Mouse (Mus musculus): Measurements from ENCODE around the gene Olfr324.

Olfr324 gene

GRCm38 (mm10) chr11:58594814-58595213 is at the start of gene Olfr324:
Gene Olfr324 (plus strand): TSS chr11:58595114.
- no peak for DNase-seq

DNA sequence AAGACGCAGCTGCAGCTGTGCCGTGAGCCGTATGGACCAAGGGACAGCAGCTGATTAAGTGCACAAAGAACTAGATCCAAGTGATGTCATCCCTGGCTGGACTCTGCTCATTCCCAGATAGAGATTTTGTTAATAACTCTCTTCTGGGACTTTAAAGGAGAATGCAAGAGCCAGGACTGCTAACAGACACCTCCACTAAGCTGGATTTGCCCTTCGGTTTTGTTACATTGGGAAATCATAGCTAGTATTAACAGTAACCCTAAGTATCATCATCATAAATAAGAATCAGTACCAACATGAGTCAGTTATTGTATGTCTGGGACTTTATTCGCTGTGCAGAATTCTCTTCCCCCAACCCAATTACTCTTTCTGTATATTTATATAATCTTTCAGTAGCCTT is 48.6 kb upstream of the Olfr324 start, which contains the start of gene Olfr329-ps:
Olfr329-ps (minus strand) TSS at position 101 of the 400 bp plus-strand sequence.
- DNase-seq, result no peak

DNA sequence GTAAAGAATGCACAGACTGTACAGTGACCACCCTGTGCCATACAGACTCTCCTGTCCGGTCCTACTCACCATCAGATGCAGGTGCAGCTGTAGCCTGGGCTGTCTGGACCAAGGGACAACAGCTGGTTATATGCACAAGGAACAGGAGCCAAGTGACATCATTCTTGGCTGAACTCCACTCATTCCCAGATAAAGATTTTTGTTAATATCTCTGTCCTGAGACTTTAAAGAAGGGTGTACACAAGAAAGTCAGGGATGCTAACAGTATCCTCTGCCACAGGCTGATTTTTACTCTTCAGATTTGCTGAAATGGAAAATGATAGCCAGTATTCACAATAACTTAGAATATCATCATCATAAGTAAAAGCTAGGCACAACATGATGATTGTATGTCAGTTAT is 39.4 kb upstream of the Olfr324 start, which contains the start of gene Olfr328:
Olfr328 (minus strand) TSS at position 101 of the 400 bp plus-strand sequence.
- DNase-seq, result no peak

GRCm38 (mm10) chr11:58570405-58570804 is 24.5 kb upstream of the Olfr324 start, which contains the start of gene Olfr224:
Gene Olfr224 (minus strand): TSS chr11:58570553.
- no peak for DNase-seq

DNA sequence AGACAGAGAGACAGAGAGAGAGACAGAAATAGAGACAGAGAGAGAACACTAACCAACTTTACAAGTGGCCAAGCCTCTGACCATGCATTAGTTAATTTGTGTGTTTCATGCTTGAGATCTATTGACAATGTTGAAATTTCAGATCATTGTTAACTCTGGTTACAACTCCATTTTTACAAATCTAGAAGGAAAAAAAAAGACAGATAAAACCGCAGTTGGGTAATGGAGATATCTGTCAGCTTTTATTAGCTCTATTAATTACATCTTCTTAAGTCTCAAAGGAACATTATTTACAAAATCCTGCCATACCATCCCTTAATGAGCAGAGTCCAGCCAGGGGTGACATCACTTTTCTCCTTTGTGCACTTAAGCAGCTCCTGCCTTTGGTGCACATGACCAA is 17.5 kb upstream of the Olfr324 start, which contains the start of gene Olfr325:
Olfr325 (plus strand) TSS at position 301 of the 400 bp plus-strand sequence.
- no peak for DNase-seq

DNA sequence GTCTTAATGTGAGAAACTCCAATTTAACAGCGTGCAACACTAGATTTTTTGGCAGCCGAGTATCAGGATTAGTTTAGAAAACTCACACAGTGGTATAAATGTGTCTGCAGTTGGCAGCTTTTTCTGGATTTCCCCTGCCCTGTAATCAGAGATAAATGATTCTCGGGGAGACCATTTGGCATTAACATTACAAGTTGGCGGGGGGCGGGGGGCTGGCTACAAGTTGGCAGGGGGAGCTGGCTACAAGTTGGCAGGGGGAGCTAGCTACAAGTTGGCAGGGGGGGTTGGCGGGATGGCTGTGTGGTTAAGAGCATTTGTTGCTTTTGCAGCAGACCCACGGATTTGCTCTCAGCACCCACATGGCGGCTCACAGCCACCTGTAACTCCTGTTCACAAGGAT is 16.3 kb upstream of the Olfr324 start:
- no peak for DNase-seq

- peak in 1 of 2 experiments; percentile 33 for DNase-seq
These were observed 7.0 kb upstream of the Olfr324 start for GRCm38 (mm10) chr11:58587898-58588348.

- no peak for DNase-seq
These were observed 6.2 kb upstream of the Olfr324 start for GRCm38 (mm10) chr11:58588620-58589250.

DNA sequence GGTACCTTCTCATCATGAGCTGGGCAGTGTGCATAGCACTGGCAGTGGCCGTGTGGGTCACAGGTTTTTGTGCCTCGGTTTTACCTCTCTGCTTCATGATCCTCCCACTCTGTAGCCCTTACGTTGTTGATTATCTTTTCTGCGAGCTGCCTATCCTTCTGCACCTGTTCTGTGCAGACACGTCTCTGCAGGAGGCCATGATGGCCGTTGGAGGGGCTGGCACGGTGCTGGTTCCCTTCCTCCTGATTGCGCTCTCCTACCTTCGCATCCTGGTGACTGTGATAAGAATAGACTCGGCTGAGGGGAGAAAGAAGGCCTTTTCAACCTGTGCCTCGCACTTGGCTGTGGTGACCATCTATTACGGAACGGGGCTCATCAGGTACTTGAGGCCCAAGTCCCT is 2.9 kb downstream of the Olfr324 start:
- no peak for DNase-seq

GRCm38 (mm10) chr11:58602062-58602461 is 7.1 kb downstream of the Olfr324 start:
- no peak for DNase-seq

DNA sequence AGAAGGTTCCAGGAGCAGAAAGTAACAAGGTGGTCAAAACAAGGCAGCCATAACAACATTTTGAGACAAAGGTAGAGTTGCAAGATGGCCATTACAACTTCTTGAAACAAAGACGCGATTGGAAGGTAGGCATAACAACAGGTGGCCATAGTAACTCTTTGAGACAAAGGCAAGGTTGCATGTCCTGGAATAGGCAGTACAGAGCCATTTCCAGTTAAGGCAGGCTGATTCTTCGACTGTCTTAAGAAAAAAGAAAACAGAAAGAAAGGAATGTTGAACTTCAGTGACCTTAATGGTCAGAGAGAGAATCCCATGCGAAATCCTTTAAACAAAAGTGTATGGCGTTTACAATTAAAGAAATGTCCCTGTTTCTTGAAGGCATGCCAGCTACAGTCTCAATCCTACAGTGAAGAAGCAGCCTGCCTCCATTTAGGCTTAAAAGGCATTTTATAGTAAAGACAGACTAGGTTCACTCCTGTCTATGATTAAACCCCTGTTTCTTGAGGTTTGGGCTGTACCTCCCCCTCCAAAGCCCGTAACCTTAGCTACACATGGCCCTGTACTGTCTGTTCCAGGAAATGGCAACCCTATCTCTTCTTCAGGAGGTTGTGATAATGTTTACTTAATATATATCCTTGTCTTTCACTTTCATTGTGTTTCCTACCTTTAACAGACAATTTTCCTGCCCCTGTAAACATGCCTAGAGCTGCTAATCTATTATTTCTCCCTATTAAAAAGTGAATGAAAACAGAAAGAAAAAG is 8.1 kb downstream of the Olfr324 start:
- no peak for DNase-seq

DNA sequence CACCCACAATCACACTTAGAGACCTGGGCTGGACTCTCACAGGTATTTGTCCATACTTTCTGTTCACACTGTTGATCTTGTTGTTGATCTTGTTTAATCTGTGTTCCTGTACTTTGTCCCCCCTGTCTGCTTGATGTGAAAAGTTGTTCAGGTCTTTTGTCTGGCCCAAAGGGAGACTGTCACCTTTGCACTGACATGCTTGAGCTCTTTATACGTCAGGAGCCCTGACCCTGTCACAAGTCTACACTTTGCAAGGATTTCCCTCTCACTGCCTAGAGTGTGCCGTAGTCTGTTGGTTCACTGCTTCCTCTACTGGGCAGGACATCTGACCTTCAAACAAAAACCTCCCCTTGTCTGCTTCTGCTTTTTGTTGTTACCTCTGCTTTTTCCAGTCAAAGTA is 9.8 kb downstream of the Olfr324 start:
- no peak for DNase-seq

- DNase-seq, result no peak
These were observed 10.3 kb downstream of the Olfr324 start for GRCm38 (mm10) chr11:58605228-58605627.

- DNase-seq, result no peak
These were observed 11.4 kb downstream of the Olfr324 start for GRCm38 (mm10) chr11:58606177-58606919.

GRCm38 (mm10) chr11:58607030-58607429 is 12.1 kb downstream of the Olfr324 start:
- no peak for DNase-seq

DNA sequence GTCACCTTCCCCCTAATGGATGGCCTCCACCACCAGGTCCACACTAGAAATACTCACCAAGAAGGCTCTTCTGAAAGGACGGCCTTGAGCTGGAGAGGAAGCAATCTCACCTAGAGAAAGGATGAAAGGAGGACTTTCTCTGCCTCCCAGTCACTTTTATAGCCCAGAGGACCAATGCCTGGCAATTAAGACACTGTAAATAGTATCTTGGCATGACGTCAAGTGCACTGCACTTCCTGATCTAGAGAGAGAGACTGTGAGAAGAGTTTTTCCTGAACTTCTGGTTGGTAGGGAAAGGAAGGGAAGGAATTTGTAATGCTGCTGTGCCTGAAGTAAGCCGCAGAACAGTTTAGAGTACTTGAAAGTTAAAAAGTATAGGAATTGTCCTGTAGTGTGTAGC is 18.4 kb downstream of the Olfr324 start:
- no peak for DNase-seq

DNA sequence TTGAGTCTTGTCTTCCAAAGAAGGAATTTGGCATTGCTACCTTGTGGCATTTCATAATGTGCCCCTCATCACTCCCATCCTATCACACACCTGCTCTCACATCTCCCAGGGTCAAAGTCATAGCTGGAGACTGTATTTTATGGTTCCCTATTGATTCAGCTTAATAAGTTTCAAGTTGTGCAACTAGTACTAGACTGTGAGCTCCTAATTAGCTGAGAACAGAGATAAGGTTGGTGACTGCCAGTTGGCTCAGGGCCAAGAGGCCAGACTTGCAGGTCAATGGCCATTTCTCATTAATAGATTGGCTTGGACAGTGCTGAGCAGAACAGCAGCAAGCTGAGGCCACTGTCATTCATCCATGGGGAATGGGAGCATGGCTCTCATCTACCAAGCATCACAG is 19.6 kb downstream of the Olfr324 start:
- no peak for DNase-seq

- no peak for DNase-seq
These were observed 21.1 kb downstream of the Olfr324 start, which contains the start of gene 2210407C18Rik for GRCm38 (mm10) chr11:58615975-58616374. Gene 2210407C18Rik (minus strand): TSS chr11:58616075.

DNA sequence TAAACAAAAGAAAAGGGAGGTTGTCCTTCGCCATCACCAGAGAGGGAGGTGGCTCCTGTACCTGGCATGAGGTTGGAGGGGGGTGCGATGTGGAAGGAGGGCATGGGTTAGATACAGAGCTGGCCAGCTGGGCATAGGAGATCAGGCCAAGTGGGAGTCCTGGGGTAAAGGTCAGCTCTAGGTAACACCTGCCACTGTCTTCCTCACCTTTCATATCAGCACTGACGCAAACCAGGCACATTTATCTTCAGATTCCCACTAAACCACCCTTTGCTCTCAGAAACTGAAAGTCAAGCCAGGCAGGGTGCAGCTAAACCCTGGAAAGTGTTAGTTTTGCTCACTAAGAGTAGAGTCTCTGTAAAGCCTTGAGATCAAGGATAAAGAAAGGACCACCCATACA is 23.5 kb downstream of the Olfr324 start:
- DNase-seq, result no peak

- DNase-seq, result no peak
These were observed 23.9 kb downstream of the Olfr324 start for GRCm38 (mm10) chr11:58618793-58619192.

DNA sequence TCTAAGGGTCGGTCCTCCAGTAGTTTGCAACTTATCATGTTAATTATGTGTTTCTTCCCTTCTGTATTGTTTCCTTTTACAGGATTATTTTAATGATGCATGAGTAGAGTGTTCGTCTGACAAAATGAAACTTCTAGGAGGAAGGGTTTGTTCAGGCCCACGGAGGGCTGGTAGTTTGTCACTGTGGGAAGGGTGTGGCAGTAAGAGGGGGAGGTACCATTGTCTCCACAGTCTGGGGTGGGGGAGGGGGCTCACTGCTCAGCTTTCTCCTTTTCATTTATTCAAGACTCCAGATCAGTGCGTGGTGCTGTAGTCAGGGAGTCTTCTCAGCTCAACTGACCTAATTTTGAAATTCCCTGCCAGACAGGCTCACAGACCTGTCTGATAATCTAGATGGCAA is 31.2 kb downstream of the Olfr324 start:
- DNase-seq, result no peak

DNA sequence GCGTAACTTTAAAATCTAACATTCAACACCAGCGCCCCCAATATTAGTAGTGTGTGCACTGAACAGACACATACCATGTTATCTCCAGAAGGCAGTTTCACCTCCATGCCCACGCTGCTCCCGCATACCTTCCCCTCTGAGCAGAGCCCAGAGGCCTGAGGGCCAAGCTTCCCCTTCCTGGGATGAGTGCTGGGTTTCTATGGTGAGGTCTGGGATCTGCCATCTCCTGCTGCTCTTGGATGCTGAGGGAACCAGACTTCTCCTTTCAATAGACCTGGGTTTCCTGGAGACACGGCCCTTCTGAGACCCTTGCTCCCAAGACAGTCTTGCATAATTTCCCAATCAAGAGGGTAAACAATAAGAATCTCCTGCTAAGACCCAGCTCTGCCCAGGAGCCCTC is 35.5 kb downstream of the Olfr324 start, which contains the start of gene Olfr323:
Olfr323 (minus strand) TSS at position 101 of the 400 bp plus-strand sequence.
- DNase-seq, result no peak

GRCm38 (mm10) chr11:58634878-58635277 is 40.0 kb downstream of the Olfr324 start:
- DNase-seq, result no peak

Data from spleen, adult 18-20 months (tissue).